Mouse (Mus musculus): ENCODE data around the gene Snx12. TPM values are rescaled to one million over a fixed set of nuclear protein-coding genes. Genes with fewer than 3 reads are reported as not detected.
A peak's percentile ranks its signal among the peaks of the same experiment; 100 is the strongest.
"Not testable (repeated sequence)": the region's sequence is repeated elsewhere in the genome, so short reads cannot be mapped to it uniquely, and the experiment has no call there.

Gene Snx12
- polyA plus RNA-seq, 1 experiment from 2014 or later = 50.4 TPM

DNA sequence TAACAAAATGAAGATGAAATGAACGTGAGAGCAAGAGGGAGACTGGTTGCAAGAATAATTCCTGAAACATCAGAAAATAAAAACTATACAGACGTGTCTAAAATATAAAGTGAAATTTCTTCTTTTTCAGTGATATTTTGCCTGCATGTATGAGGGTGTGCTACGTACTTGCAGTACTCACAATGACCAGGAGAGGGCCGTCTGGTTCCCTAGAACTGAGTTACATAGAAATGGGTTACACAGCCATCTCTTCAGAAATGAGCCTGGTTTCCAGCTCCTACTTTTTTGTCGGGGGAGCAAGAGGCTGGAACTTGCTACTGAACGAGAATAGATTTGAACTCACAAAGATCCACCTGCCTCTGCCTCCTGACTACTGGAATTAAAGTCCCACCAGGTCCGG is 91.4 kb downstream of the Snx12 start:
- WGBS = 21% methylated on average over 7 of the region's 7 CpGs
- ATAC-seq (ENCODE audit: low FRiP score, low read depth) = no peak

DNA sequence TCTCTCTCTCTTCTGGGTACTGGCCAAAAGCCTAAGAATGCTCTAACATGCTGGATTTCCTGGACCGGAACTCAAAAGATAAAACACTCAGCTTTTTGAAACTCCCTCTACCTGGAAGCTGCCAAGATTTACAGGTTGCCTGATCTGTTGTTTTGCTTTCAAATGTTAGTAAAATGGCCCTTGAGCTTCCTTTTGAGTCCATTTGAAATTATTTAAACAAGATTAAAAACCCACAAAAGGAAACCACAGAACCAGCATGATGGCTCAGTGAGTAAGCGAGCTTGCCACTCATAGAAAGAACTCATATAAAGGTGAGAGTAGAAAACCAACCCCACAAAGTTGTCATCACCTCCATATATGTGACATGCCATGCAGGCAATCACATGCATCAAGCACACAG is 93.8 kb downstream of the Snx12 start:
- H3K27ac ChIP-seq = no peak overlapping the region
- no peak for ATAC-seq (ENCODE audit: low FRiP score, low read depth)
- H3K4me1 ChIP-seq = no peaks in the 10 kb centered on the region
- WGBS = 83% methylated on average over 2 of the region's 2 CpGs
- no peaks in the 10 kb centered on the region for H3K9me3 ChIP-seq
- H3K4me3 ChIP-seq = no peak overlapping the region
- H3K9ac ChIP-seq = no peak overlapping the region
- no peak overlapping the region for H3K4me2 ChIP-seq (replicated peaks)
- no peaks in the 10 kb centered on the region for H3K27me3 ChIP-seq
- no peaks in the 10 kb centered on the region for H3K36me3 ChIP-seq

More for the DNA sequence above, 91.4 kb downstream of the Snx12 start:
- no peaks in the 10 kb centered on the region for H3K9me3 ChIP-seq
- no peaks in the 10 kb centered on the region for H3K4me1 ChIP-seq
- no peak overlapping the region for H3K27ac ChIP-seq
- H3K4me2 ChIP-seq (replicated peaks) = no peak overlapping the region
- H3K9ac ChIP-seq = no peak overlapping the region
- no peaks in the 10 kb centered on the region for H3K36me3 ChIP-seq
- H3K4me3 ChIP-seq = no peak overlapping the region
- no peaks in the 10 kb centered on the region for H3K27me3 ChIP-seq

DNA sequence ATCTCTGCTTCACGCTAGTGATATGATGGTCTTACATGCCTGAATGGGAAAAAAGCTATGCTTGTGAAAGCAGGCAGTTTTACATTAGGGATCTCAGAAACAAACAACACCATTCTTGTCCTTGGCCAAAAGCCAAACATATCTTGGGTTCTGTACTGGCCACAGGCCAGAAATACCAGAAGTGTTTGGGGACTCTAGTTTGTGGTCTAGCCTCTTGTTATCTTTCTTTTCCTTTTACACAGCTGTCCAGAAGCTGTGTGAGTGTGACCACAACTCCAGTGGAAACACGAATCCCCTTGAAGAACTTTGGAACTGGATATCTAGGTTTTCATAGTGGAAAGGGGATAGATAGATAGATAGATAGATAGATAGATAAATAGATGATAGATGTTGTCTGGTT is 95.4 kb downstream of the Snx12 start:
- no peak overlapping the region for H3K4me3 ChIP-seq
- no peak overlapping the region for H3K4me2 ChIP-seq (replicated peaks)
- H3K36me3 ChIP-seq = no peaks in the 10 kb centered on the region
- no peaks in the 10 kb centered on the region for H3K4me1 ChIP-seq
- H3K27ac ChIP-seq = no peak overlapping the region
- no peak overlapping the region for H3K9ac ChIP-seq
- H3K9me3 ChIP-seq = no peaks in the 10 kb centered on the region
- no peak for ATAC-seq (ENCODE audit: low FRiP score, low read depth)
- H3K27me3 ChIP-seq = no peaks in the 10 kb centered on the region
- 54% methylated on average over 2 of the region's 2 CpGs for WGBS

DNA sequence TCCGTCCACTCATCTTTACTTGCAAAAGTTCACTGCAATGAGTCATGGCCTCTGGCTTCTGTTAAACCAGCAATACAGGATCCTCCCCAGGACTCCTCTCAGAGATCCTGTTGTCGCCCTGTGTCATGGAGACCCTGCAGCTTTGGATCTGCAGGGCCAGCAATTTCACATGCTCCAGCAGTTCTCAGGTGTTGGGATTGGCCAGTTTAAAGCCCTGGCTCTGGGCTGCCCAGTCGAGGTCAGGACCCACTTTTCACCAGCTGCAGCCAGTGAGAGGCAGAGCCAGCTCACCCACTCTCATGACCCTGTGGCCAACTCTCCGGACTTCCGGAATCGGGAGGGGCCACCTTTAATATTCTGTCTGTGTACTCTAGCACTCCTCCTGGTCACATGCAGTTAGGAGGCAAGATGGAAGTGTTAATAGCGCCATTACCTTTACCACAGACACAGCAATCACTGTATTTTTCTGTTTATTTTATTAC is 95.8 kb downstream of the Snx12 start:
- ATAC-seq (ENCODE audit: low FRiP score, low read depth) = no peak

GRCm38 (mm10) chrX:101120546-101120945 is 101.8 kb downstream of the Snx12 start:
- H3K9me3 ChIP-seq = no peaks in the 10 kb centered on the region
- no peaks in the 10 kb centered on the region for H3K27me3 ChIP-seq
- H3K27ac ChIP-seq = no peak overlapping the region
- no peak overlapping the region for H3K4me2 ChIP-seq (replicated peaks)
- 60% methylated on average over 1 of the region's 1 CpGs for WGBS
- H3K9ac ChIP-seq = no peak overlapping the region
- H3K4me3 ChIP-seq = no peak overlapping the region
- no peak for ATAC-seq (ENCODE audit: low FRiP score, low read depth)
- H3K36me3 ChIP-seq = no peaks in the 10 kb centered on the region
- no peaks in the 10 kb centered on the region for H3K4me1 ChIP-seq

More for the DNA sequence above, 95.8 kb downstream of the Snx12 start:
- no peaks in the 10 kb centered on the region for H3K4me1 ChIP-seq
- no peak overlapping the region for H3K4me3 ChIP-seq
- WGBS = 66% methylated on average over 7 of the region's 7 CpGs
- H3K9me3 ChIP-seq = no peaks in the 10 kb centered on the region
- H3K4me2 ChIP-seq (replicated peaks) = no peak overlapping the region
- no peak overlapping the region for H3K9ac ChIP-seq
- no peaks in the 10 kb centered on the region for H3K27me3 ChIP-seq
- no peaks in the 10 kb centered on the region for H3K36me3 ChIP-seq
- H3K27ac ChIP-seq = no peak overlapping the region

DNA sequence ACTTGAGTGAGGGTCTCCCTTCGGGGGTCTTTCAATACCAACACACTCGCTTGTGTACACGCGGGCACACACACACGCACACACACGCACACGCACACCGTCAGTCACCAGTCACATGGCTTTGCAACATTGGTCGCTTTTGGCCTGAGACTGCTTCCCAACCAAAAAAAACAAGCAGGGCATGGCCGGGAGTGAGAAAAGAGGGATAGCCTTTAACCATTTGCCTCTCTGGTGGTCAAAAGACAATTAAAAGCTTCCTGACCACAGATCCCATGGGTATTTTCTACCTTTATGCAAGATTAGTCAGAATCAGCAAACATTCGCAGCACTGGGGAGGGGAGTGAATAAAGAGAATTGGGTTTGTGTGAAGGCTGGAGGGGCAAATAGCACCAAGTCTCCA is 136.4 kb downstream of the Snx12 start, which contains the start of gene Slc7a3:
Gene Slc7a3, minus strand, starts transcription at position 101 of the 400 bp plus-strand sequence.
- Histone ChIP-seq H3K9me3 (no peaks in the 10 kb centered on the region), H3K4me3 (peak within 1 kb of the TSS; percentile 34), H3K36me3 (no peaks in the 10 kb centered on the region), H3K4me1 (no peaks in the 10 kb centered on the region), H3K9ac (no peak within 1 kb of the TSS), H3K27me3 (peaks cover 39% of the 10 kb centered on the region), H3K27ac (no peak within 1 kb of the TSS), H3K4me2 (replicated peaks) (peak within 1 kb of the TSS; percentile 65)
- no peak for ATAC-seq (ENCODE audit: low FRiP score, low read depth)
- 36% methylated on average over 11 of the region's 11 CpGs for WGBS

- not testable (repeated sequence) for H3K27ac ChIP-seq; H3K36me3 ChIP-seq; H3K4me1 ChIP-seq; H3K9ac ChIP-seq; ATAC-seq (ENCODE audit: low FRiP score, low read depth); H3K9me3 ChIP-seq
- Histone ChIP-seq H3K4me3 (peak overlapping the region; percentile 34), H3K27me3 (peaks cover 39% of the 10 kb centered on the region), H3K4me2 (replicated peaks) (peak overlapping the region; percentile 65)
- WGBS = 22% methylated on average over 9 of the region's 9 CpGs
Observed at GRCm38 (mm10) chrX:101085211-101085610, 137.2 kb downstream of the Snx12 start.

DNA sequence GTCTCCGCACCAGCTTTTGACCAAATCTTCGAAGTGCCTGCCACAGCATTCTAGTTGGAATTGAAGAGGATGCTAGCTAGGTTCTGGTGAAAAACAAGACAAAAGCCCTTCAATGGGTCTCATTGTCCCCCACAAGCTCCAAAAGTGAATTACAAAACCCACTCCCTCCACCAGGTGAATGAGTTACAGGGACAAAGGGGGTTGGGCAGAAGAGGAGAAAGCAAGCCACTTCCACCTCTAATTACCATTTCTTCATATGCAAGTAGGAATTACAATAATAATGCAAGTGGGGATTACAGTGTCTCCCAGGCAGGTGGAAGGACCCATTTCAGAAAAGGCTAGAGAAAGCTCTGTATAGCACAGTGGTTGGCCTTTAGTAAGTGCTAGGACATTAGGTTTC is 138.2 kb downstream of the Snx12 start:
- Histone ChIP-seq H3K27me3 (peaks cover 38% of the 10 kb centered on the region), H3K4me1 (no peaks in the 10 kb centered on the region), H3K9me3 (no peaks in the 10 kb centered on the region), H3K4me3 (0 out of 2 replicates have a peak overlapping the region, but pooled peaks have one; percentile 34), H3K27ac (no peak overlapping the region), H3K36me3 (no peaks in the 10 kb centered on the region), H3K4me2 (replicated peaks) (no peak overlapping the region; the same call in 1 of the 2 replicates), H3K9ac (no peak overlapping the region)
- 80% methylated on average over 2 of the region's 2 CpGs for WGBS
- no peak for ATAC-seq (ENCODE audit: low FRiP score, low read depth)

GRCm38 (mm10) chrX:101065245-101065644 is 157.1 kb downstream of the Snx12 start:
- no peaks in the 10 kb centered on the region for H3K9me3 ChIP-seq
- no peak for ATAC-seq (ENCODE audit: low FRiP score, low read depth)
- 73% methylated on average over 1 of the region's 1 CpGs for WGBS
- no peaks in the 10 kb centered on the region for H3K27me3 ChIP-seq
- no peaks in the 10 kb centered on the region for H3K4me1 ChIP-seq
- H3K36me3 ChIP-seq = no peaks in the 10 kb centered on the region
- no peak overlapping the region for H3K4me3 ChIP-seq
- no peak overlapping the region for H3K9ac ChIP-seq
- no peak overlapping the region for H3K4me2 ChIP-seq (replicated peaks)
- no peak overlapping the region for H3K27ac ChIP-seq

GRCm38 (mm10) chrX:101063503-101063902 is 158.9 kb downstream of the Snx12 start:
- no peak overlapping the region for H3K9ac ChIP-seq
- no peaks in the 10 kb centered on the region; the same call in 1 of the 2 replicates for H3K9me3 ChIP-seq
- no peak for ATAC-seq (ENCODE audit: low FRiP score, low read depth)
- no peaks in the 10 kb centered on the region for H3K4me1 ChIP-seq
- H3K4me2 ChIP-seq (replicated peaks) = no peak overlapping the region
- no peak overlapping the region for H3K27ac ChIP-seq
- H3K36me3 ChIP-seq = no peaks in the 10 kb centered on the region
- H3K4me3 ChIP-seq = no peak overlapping the region
- H3K27me3 ChIP-seq = no peaks in the 10 kb centered on the region
- 68% methylated on average over 2 of the region's 2 CpGs for whole genome bisulfite sequencing

- no peaks in the 10 kb centered on the region; the same call in 1 of the 2 replicates for H3K9me3 ChIP-seq
- no peak for ATAC-seq (ENCODE audit: low FRiP score, low read depth)
- H3K36me3 ChIP-seq = no peaks in the 10 kb centered on the region
- H3K27me3 ChIP-seq = no peaks in the 10 kb centered on the region
- no peak within 1 kb of the TSS for H3K4me2 ChIP-seq (replicated peaks)
- H3K27ac ChIP-seq = no peak within 1 kb of the TSS
- 89% methylated on average over 31 of the region's 31 CpGs for WGBS
- no peak within 1 kb of the TSS for H3K4me3 ChIP-seq
- no peak within 1 kb of the TSS for H3K9ac ChIP-seq
- no peaks in the 10 kb centered on the region for H3K4me1 ChIP-seq
Observed at GRCm38 (mm10) chrX:101059541-101059940, 162.8 kb downstream of the Snx12 start, which contains the start of gene Tex11. Gene Tex11, minus strand, starts transcription at chrX:101059667.

Measured in limb, embryonic 13.5 days (tissue).